Mouse (Mus musculus) lung, postnatal 25 days (tissue): ENCODE measurements around the gene Ift27.

Source experiments
- DNase-seq: peaks from one replicate; pipeline ENCODE4 v3.0.0; 2022; ENCODE audit warnings: low spot score

Ift27 gene

GRCm38 (mm10) chr15:78173972-78174886, at the start of gene Ift27:
Ift27 (minus strand) TSS chr15:78174107.
- peak; percentile 100 for DNase-seq

GRCm38 (mm10) chr15:78215269-78215668, 41.4 kb upstream of the Ift27 start:
- no peak for DNase-seq

- DNase-seq: no peak
These were observed 37.5 kb upstream of the Ift27 start for GRCm38 (mm10) chr15:78211367-78211766.

GRCm38 (mm10) chr15:78210203-78210602, 36.3 kb upstream of the Ift27 start:
- no peak for DNase-seq

- no peak for DNase-seq
These were observed 32.4 kb upstream of the Ift27 start, which contains the start of gene Pvalb for GRCm38 (mm10) chr15:78206312-78206711. Pvalb (minus strand) TSS chr15:78206400.

- DNase-seq: peak; percentile 13
These were observed 31.3 kb upstream of the Ift27 start for GRCm38 (mm10) chr15:78205192-78205591.

- no peak for DNase-seq
These were observed 30.3 kb upstream of the Ift27 start for GRCm38 (mm10) chr15:78204053-78204847.

- DNase-seq: no peak
These were observed 21.4 kb upstream of the Ift27 start for GRCm38 (mm10) chr15:78195096-78195880.

- no peak for DNase-seq
These were observed 20.4 kb upstream of the Ift27 start for GRCm38 (mm10) chr15:78194320-78194719.

GRCm38 (mm10) chr15:78189636-78190035, 15.7 kb upstream of the Ift27 start:
- no peak for DNase-seq

- no peak for DNase-seq
These were observed 14.6 kb upstream of the Ift27 start for GRCm38 (mm10) chr15:78188546-78188945.

- no peak for DNase-seq
These were observed 13.0 kb upstream of the Ift27 start for GRCm38 (mm10) chr15:78186906-78187305.

GRCm38 (mm10) chr15:78185609-78186008, 11.7 kb upstream of the Ift27 start:
- no peak for DNase-seq

GRCm38 (mm10) chr15:78184855-78185254, 10.9 kb upstream of the Ift27 start:
- DNase-seq: no peak

GRCm38 (mm10) chr15:78181701-78182405, 7.9 kb upstream of the Ift27 start:
- DNase-seq: no peak

- DNase-seq: no peak
These were observed 5.9 kb upstream of the Ift27 start for GRCm38 (mm10) chr15:78179775-78180174.

- DNase-seq: peak; percentile 72
These were observed 4.5 kb upstream of the Ift27 start for GRCm38 (mm10) chr15:78178397-78178796.

GRCm38 (mm10) chr15:78177257-78177656, 3.4 kb upstream of the Ift27 start:
- DNase-seq: no peak

- no peak for DNase-seq
These were observed 959 bp upstream of the Ift27 start for GRCm38 (mm10) chr15:78174887-78175245.

- DNase-seq: no peak
These were observed 749 bp downstream of the Ift27 start for GRCm38 (mm10) chr15:78172899-78173817.
